Mouse (Mus musculus) midbrain, embryonic 13.5 days (tissue): ENCODE data around the gene Wnt5b. TPM values are rescaled to one million over a fixed set of nuclear protein-coding genes. Genes with fewer than 3 reads are reported as not detected.

ENCODE experiments used
- ATAC-seq: fragments of 200-750 bp; cut with Nextera tagmentation; 2 replicates; pipeline ENCODE4 v1.8.0; 2017; ENCODE audit warnings: mild to moderate bottlenecking, moderate TSS enrichment, moderate library complexity
- H3K27ac ChIP-seq: fragments of 300-500 bp; sonication (generic); 2 replicates; pipeline ENCODE4 v1.5.1; 2015; ENCODE audit warnings: inconsistent platforms, mild to moderate bottlenecking, moderate library complexity
- H3K27me3 ChIP-seq: fragments of 300-500 bp; sonication (generic); 2 replicates; pipeline ENCODE4 v1.6.1; 2015; ENCODE audit warnings: mild to moderate bottlenecking, inconsistent platforms
- H3K36me3 ChIP-seq: fragments of 300-500 bp; sonication (generic); 2 replicates; pipeline ENCODE4 v1.6.1; 2015; ENCODE audit warnings: mild to moderate bottlenecking, inconsistent platforms
- H3K4me1 ChIP-seq: fragments of 300-500 bp; sonication (generic); replicated peaks from 2 replicates; pipeline ENCODE4 v1.6.1; 2015; ENCODE audit warnings: inconsistent platforms
- H3K4me2 ChIP-seq: fragments of 300-500 bp; sonication (generic); replicated peaks from 2 replicates; pipeline ENCODE4 v1.6.1; 2015; ENCODE audit warnings: moderate library complexity, mild to moderate bottlenecking, inconsistent platforms
- H3K4me3 ChIP-seq: fragments of 300-500 bp; sonication (generic); replicated peaks from 2 replicates; pipeline ENCODE4 v1.5.1; 2015; ENCODE audit warnings: mild to moderate bottlenecking, inconsistent platforms
- H3K9ac ChIP-seq: fragments of 300-500 bp; sonication (generic); replicated peaks from 2 replicates; pipeline ENCODE4 v1.6.1; 2015; ENCODE audit warnings: mild to moderate bottlenecking, inconsistent platforms
- H3K9me3 ChIP-seq: fragments of 300-500 bp; sonication (generic); 2 replicates; pipeline ENCODE4 v1.6.1; 2016; ENCODE audit warnings: mild to moderate bottlenecking, inconsistent platforms
- WGBS: fragments of 180-500 bp; shearing (Covaris S2); methylation state at CpG from one replicate; pipeline ENCODE4 v1.1.7; 2015; 5-methylcytosine and 5-hydroxymethylcytosine counted together
- polyA plus RNA-seq: library from polyadenylated mRNA; unstranded; fragments of >200 nt; fragmentation: Nextera tagmentation; extraction: Ambion mirVana; gene quantifications from 2 replicates; pipeline ENCODE4 v1.2.1, GENCODE M21; 2015

Gene Wnt5b
- polyA plus RNA-seq, 1 experiment from 2014 or later: 3.6 TPM

- Histone ChIP-seq H3K4me3 (peak overlapping the region; percentile 77), H3K4me1 (peaks cover 32% of the 10 kb centered on the region), H3K27ac (peak overlapping the region; percentile 94), H3K27me3 (no peaks in the 10 kb centered on the region), H3K36me3 (no peaks in the 10 kb centered on the region), H3K4me2 (peak overlapping the region; percentile 80), H3K9me3 (no peaks in the 10 kb centered on the region), H3K9ac (peak overlapping the region; percentile 88)
- peak; percentile 93 for ATAC-seq
- WGBS: 2% methylated on average over 34 of the region's 76 CpGs
Measured at GRCm38 (mm10) chr6:119387801-119388649, 156.1 kb downstream of the Wnt5b start.

DNA sequence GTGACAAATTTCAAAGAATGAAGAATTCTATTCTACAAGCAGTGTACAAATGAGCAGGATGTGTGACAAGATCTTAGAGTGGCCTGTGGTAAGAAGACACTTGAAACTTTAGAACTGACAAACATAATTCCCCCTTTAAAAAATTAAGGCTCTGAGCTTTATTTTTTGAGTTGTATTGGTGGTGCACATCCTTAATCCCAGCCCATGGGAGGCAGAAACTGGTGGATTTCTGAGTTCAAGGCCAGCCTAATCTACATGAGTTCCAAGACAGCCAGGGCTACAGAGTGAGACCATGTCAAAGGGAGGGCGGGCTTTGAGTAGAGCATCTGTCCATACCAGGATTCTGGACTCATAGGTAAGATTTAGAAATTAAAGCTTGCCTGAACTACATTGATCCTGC lies 157.3 kb downstream of the Wnt5b start:
- no peaks in the 10 kb centered on the region for H3K27me3 ChIP-seq
- peaks cover 32% of the 10 kb centered on the region for H3K4me1 ChIP-seq
- 94% methylated on average over 1 of the region's 1 CpGs for WGBS
- no peak overlapping the region for H3K27ac ChIP-seq
- ATAC-seq: no peak
- peak overlapping the region; percentile 80 for H3K4me2 ChIP-seq
- H3K4me3 ChIP-seq: no peak overlapping the region
- no peaks in the 10 kb centered on the region for H3K9me3 ChIP-seq
- H3K9ac ChIP-seq: 0 out of 2 replicates have a peak overlapping the region, but pooled peaks have one; percentile 8
- no peaks in the 10 kb centered on the region for H3K36me3 ChIP-seq

DNA sequence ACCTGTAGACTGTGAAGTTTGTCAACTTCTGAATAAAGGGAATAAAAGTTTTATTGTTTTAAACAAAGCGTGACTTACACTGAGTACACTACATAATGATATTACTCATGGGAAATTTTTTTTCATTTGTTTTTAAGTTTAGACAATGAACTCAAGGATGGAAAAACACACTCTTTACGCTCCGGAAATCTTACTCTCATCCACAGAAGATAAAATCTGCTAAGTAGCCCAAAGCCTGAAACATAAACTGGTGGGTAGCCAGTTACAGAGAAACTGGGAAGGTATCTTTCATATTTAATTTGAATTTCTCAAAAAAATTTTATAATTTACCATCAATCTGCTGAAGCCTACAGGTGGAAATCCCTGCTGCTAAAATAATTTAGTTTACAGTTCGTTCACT lies 157.7 kb downstream of the Wnt5b start:
- Histone ChIP-seq H3K9me3 (no peaks in the 10 kb centered on the region), H3K4me3 (no peak overlapping the region), H3K27me3 (no peaks in the 10 kb centered on the region), H3K36me3 (no peaks in the 10 kb centered on the region), H3K9ac (no peak overlapping the region), H3K27ac (no peak overlapping the region), H3K4me1 (peaks cover 32% of the 10 kb centered on the region), H3K4me2 (no peak overlapping the region)
- no peak for ATAC-seq
- WGBS: 93% methylated on average over 4 of the region's 4 CpGs

GRCm38 (mm10) chr6:119385668-119386067 lies 158.5 kb downstream of the Wnt5b start:
- ATAC-seq: no peak
- Histone ChIP-seq H3K36me3 (no peaks in the 10 kb centered on the region), H3K4me2 (no peak overlapping the region), H3K27me3 (no peaks in the 10 kb centered on the region), H3K9ac (no peak overlapping the region), H3K9me3 (no peaks in the 10 kb centered on the region), H3K27ac (no peak overlapping the region), H3K4me3 (no peak overlapping the region), H3K4me1 (peaks cover 32% of the 10 kb centered on the region)
- WGBS: 93% methylated on average over 1 of the region's 1 CpGs

Other genes with a start within 250 kb of the Wnt5b start
- 3.6 and 3.8 TPM in 2 replicates for gene Lrtm2, start 213.6 kb downstream of the Wnt5b start, polyA plus RNA-seq
- 38.1 and 39.9 TPM in 2 replicates for gene Adipor2, start 126.6 kb downstream of the Wnt5b start, polyA plus RNA-seq
- gene Fbxl14, start 64.7 kb downstream of the Wnt5b start, polyA plus RNA-seq: 3.5 and 4.1 TPM in 2 replicates